Mouse (Mus musculus) limb, embryonic 13.5 days (tissue): ENCODE data around the gene Dnah2. TPM values are rescaled to one million over a fixed set of nuclear protein-coding genes. Genes with fewer than 3 reads are reported as not detected.

Experiments
- ATAC-seq: fragments of 200-750 bp; cut with Nextera tagmentation; 2 replicates; pipeline ENCODE4 v1.8.0; 2017; ENCODE audit warnings: low read depth, moderate number of reproducible peaks, moderate TSS enrichment; ENCODE audit not compliant: low FRiP score
- H3K27ac ChIP-seq: fragments of 300-500 bp; sonication (generic); 2 replicates; pipeline ENCODE4 v1.5.1; 2015; ENCODE audit warnings: inconsistent platforms, mild to moderate bottlenecking, moderate library complexity
- H3K27me3 ChIP-seq: fragments of 300-500 bp; sonication (generic); 2 replicates; pipeline ENCODE4 v1.6.1; 2015; ENCODE audit warnings: mild to moderate bottlenecking, inconsistent platforms
- H3K36me3 ChIP-seq: fragments of 300-500 bp; sonication (generic); 2 replicates; pipeline ENCODE4 v1.6.1; 2015; ENCODE audit warnings: inconsistent platforms, mild to moderate bottlenecking, moderate library complexity
- H3K4me1 ChIP-seq: fragments of 300-500 bp; sonication (generic); 2 replicates; pipeline ENCODE4 v1.6.1; 2015; ENCODE audit warnings: inconsistent platforms
- H3K4me2 ChIP-seq: fragments of 300-500 bp; sonication (generic); replicated peaks from 2 replicates; pipeline ENCODE4 v1.6.1; 2015; ENCODE audit warnings: inconsistent platforms, mild to moderate bottlenecking, moderate library complexity
- H3K4me3 ChIP-seq: fragments of 300-500 bp; sonication (generic); 2 replicates; pipeline ENCODE4 v1.5.1; 2015; ENCODE audit warnings: moderate library complexity, mild to moderate bottlenecking, inconsistent platforms
- H3K9ac ChIP-seq: fragments of 300-500 bp; sonication (generic); 2 replicates; pipeline ENCODE4 v1.6.1; 2015; ENCODE audit warnings: mild to moderate bottlenecking, inconsistent platforms
- H3K9me3 ChIP-seq: fragments of 300-500 bp; sonication (generic); 2 replicates; pipeline ENCODE4 v1.6.1; 2016; ENCODE audit warnings: inconsistent platforms
- WGBS: fragments of 180-500 bp; shearing (Covaris S2); methylation state at CpG from one replicate; pipeline ENCODE4 v1.1.7; 2015; 5-methylcytosine and 5-hydroxymethylcytosine counted together
- polyA plus RNA-seq: library from polyadenylated mRNA; unstranded; fragments of >200 nt; fragmentation: Nextera tagmentation; extraction: Ambion mirVana; gene quantifications from 2 replicates; pipeline ENCODE4 v1.2.1, GENCODE M21; 2015

Dnah2 gene
- polyA plus RNA-seq, 1 experiment from 2014 or later: 2.4 TPM

GRCm38 (mm10) chr11:69413221-69414181, 135.4 kb downstream of the Dnah2 start, which contains the start of gene Kdm6b:
TSS of gene Kdm6b (minus strand) at chr11:69413675.
- Histone ChIP-seq H3K4me1 (peaks cover 57% of the 10 kb centered on the region), H3K27ac (peak within 1 kb of the TSS; percentile 99), H3K27me3 (no peaks in the 10 kb centered on the region), H3K9me3 (no peaks in the 10 kb centered on the region), H3K4me2 (peak within 1 kb of the TSS; percentile 98), H3K4me3 (peak within 1 kb of the TSS; percentile 82), H3K9ac (peak within 1 kb of the TSS; percentile 97), H3K36me3 (peaks cover 21% of the 10 kb centered on the region)
- 32% methylated on average over 12 of the region's 12 CpGs for WGBS
- ATAC-seq: no peak

GRCm38 (mm10) chr11:69412548-69412947, 136.4 kb downstream of the Dnah2 start:
- 54% methylated on average over 7 of the region's 7 CpGs for WGBS
- Histone ChIP-seq H3K4me1 (peaks cover 66% of the 10 kb centered on the region), H3K4me2 (peak overlapping the region; percentile 98), H3K4me3 (peak overlapping the region; percentile 82), H3K36me3 (peaks cover 30% of the 10 kb centered on the region), H3K27me3 (no peaks in the 10 kb centered on the region), H3K9me3 (no peaks in the 10 kb centered on the region), H3K9ac (peak overlapping the region; percentile 55; the same call in 1 of the 2 replicates), H3K27ac (peak overlapping the region; percentile 99; the same call in 1 of the 2 replicates)
- no peak for ATAC-seq

GRCm38 (mm10) chr11:69411538-69412203, 137.2 kb downstream of the Dnah2 start:
- WGBS: under 1% methylated on average over 39 of the region's 39 CpGs
- H3K4me3 ChIP-seq: peak overlapping the region; percentile 82
- peak overlapping the region; percentile 94 for H3K9ac ChIP-seq
- no peaks in the 10 kb centered on the region for H3K27me3 ChIP-seq
- H3K9me3 ChIP-seq: no peaks in the 10 kb centered on the region
- peaks cover 39% of the 10 kb centered on the region for H3K36me3 ChIP-seq
- ATAC-seq: no peak
- peak overlapping the region; percentile 99 for H3K27ac ChIP-seq
- H3K4me2 ChIP-seq: peak overlapping the region; percentile 98
- peaks cover 60% of the 10 kb centered on the region for H3K4me1 ChIP-seq

- Histone ChIP-seq H3K36me3 (peaks cover 44% of the 10 kb centered on the region), H3K9ac (peak overlapping the region; percentile 94), H3K27ac (peak overlapping the region; percentile 99), H3K4me3 (peak overlapping the region; percentile 82), H3K4me1 (peaks cover 58% of the 10 kb centered on the region), H3K4me2 (peak overlapping the region; percentile 98), H3K27me3 (no peaks in the 10 kb centered on the region), H3K9me3 (no peaks in the 10 kb centered on the region)
- 0% methylated on average over 26 of the region's 26 CpGs for WGBS
- peak; percentile 60 for ATAC-seq
These were observed 137.8 kb downstream of the Dnah2 start for GRCm38 (mm10) chr11:69411073-69411535.

- peak overlapping the region; percentile 98 for H3K4me2 ChIP-seq
- peak; percentile 4; the same call in 1 of the 2 replicates for ATAC-seq
- peak overlapping the region; percentile 96 for H3K27ac ChIP-seq
- WGBS: 1% methylated on average over 41 of the region's 41 CpGs
- peaks cover 58% of the 10 kb centered on the region for H3K4me1 ChIP-seq
- peak overlapping the region; percentile 82 for H3K4me3 ChIP-seq
- H3K36me3 ChIP-seq: peaks cover 51% of the 10 kb centered on the region
- no peaks in the 10 kb centered on the region for H3K9me3 ChIP-seq
- H3K27me3 ChIP-seq: no peaks in the 10 kb centered on the region
- peak overlapping the region; percentile 94 for H3K9ac ChIP-seq
These were observed 138.4 kb downstream of the Dnah2 start for GRCm38 (mm10) chr11:69410310-69411072.

GRCm38 (mm10) chr11:69410045-69410309, 138.9 kb downstream of the Dnah2 start:
- Histone ChIP-seq H3K4me1 (peaks cover 55% of the 10 kb centered on the region), H3K4me3 (peak overlapping the region; percentile 82), H3K27ac (peak overlapping the region; percentile 96), H3K9ac (peak overlapping the region; percentile 94), H3K4me2 (peak overlapping the region; percentile 98), H3K9me3 (no peaks in the 10 kb centered on the region), H3K27me3 (no peaks in the 10 kb centered on the region), H3K36me3 (peaks cover 56% of the 10 kb centered on the region)
- under 1% methylated on average over 18 of the region's 18 CpGs for WGBS
- no peak for ATAC-seq

- whole genome bisulfite sequencing: under 1% methylated on average over 44 of the region's 46 CpGs
- H3K4me1 ChIP-seq: peaks cover 50% of the 10 kb centered on the region
- no peaks in the 10 kb centered on the region for H3K27me3 ChIP-seq
- peak overlapping the region; percentile 94 for H3K9ac ChIP-seq
- H3K9me3 ChIP-seq: no peaks in the 10 kb centered on the region
- peak overlapping the region; percentile 96 for H3K27ac ChIP-seq
- H3K4me3 ChIP-seq: peak overlapping the region; percentile 82
- peak overlapping the region; percentile 98 for H3K4me2 ChIP-seq
- peak; percentile 38; the same call in 1 of the 2 replicates for ATAC-seq
- peaks cover 60% of the 10 kb centered on the region for H3K36me3 ChIP-seq
These were observed 139.4 kb downstream of the Dnah2 start for GRCm38 (mm10) chr11:69409378-69410044.

GRCm38 (mm10) chr11:69408541-69409377, 140.2 kb downstream of the Dnah2 start:
- H3K4me1 ChIP-seq: peaks cover 43% of the 10 kb centered on the region
- H3K4me3 ChIP-seq: peak overlapping the region; percentile 82
- peak; percentile 65 for ATAC-seq
- H3K9me3 ChIP-seq: no peaks in the 10 kb centered on the region
- H3K4me2 ChIP-seq: peak overlapping the region; percentile 98
- H3K27ac ChIP-seq: peak overlapping the region; percentile 96
- no peaks in the 10 kb centered on the region for H3K27me3 ChIP-seq
- WGBS: 1% methylated on average over 33 of the region's 33 CpGs
- peak overlapping the region; percentile 94 for H3K9ac ChIP-seq
- H3K36me3 ChIP-seq: peaks cover 67% of the 10 kb centered on the region

- WGBS: 81% methylated on average over 4 of the region's 4 CpGs
- H3K4me3 ChIP-seq: peak overlapping the region; percentile 82
- H3K27me3 ChIP-seq: no peaks in the 10 kb centered on the region
- peaks cover 67% of the 10 kb centered on the region for H3K36me3 ChIP-seq
- H3K27ac ChIP-seq: no peak overlapping the region
- H3K9ac ChIP-seq: no peak overlapping the region
- peaks cover 32% of the 10 kb centered on the region for H3K4me1 ChIP-seq
- H3K9me3 ChIP-seq: no peaks in the 10 kb centered on the region
- H3K4me2 ChIP-seq: peak overlapping the region; percentile 98
- no peak for ATAC-seq
These were observed 141.2 kb downstream of the Dnah2 start for GRCm38 (mm10) chr11:69407724-69408004.

- ATAC-seq: no peak
- Histone ChIP-seq H3K27ac (no peak overlapping the region), H3K4me1 (peaks cover 26% of the 10 kb centered on the region), H3K9me3 (no peaks in the 10 kb centered on the region), H3K27me3 (no peaks in the 10 kb centered on the region), H3K9ac (no peak overlapping the region), H3K4me2 (peak overlapping the region; percentile 98; the same call in 1 of the 2 replicates), H3K4me3 (no peak overlapping the region), H3K36me3 (peaks cover 69% of the 10 kb centered on the region)
- WGBS: 86% methylated on average over 16 of the region's 16 CpGs
These were observed 141.8 kb downstream of the Dnah2 start for GRCm38 (mm10) chr11:69406867-69407723.
